Mouse (Mus musculus) bone marrow macrophage, adult 2 months (primary cell): ENCODE results near the gene Cdkn2d. TPM values are rescaled to one million over a fixed set of nuclear protein-coding genes. Genes with fewer than 3 reads are reported as not detected.

Source experiments
- H3K27ac ChIP-seq: 2 replicates; pipeline ENCODE4 v1.5.1; 2012; ENCODE audit warnings: low read depth, low read length; ENCODE audit not compliant: insufficient read depth
- H3K4me1 ChIP-seq: 2 replicates; pipeline ENCODE4 v1.6.1; 2012; ENCODE audit warnings: low read length; ENCODE audit not compliant: control insufficient read depth, insufficient read depth
- H3K4me3 ChIP-seq: 2 replicates; pipeline ENCODE4 v1.5.1; 2012; ENCODE audit warnings: mild to moderate bottlenecking, low read length, moderate library complexity; ENCODE audit not compliant: insufficient read depth
- CTCF ChIP-seq: IDR thresholded peaks from 2 replicates; pipeline ENCODE4 v1.5.1; 2012; ENCODE audit warnings: low read depth, mild to moderate bottlenecking, low read length, moderate library complexity
- POLR2A ChIP-seq: IDR thresholded peaks from 2 replicates; pipeline ENCODE4 v1.6.1; 2012; ENCODE audit warnings: mild to moderate bottlenecking, low read depth, low read length, borderline replicate concordance
- polyA plus RNA-seq: library from polyadenylated mRNA; stranded (reverse); fragments of >200 nt; gene quantifications from 2 replicates; pipeline ENCODE4 v1.2.4, GENCODE M21; 2012; ENCODE audit not compliant: missing spikeins, insufficient read depth, insufficient read length

Gene Cdkn2d
- polyA plus RNA-seq: 33.1 and 33.7 TPM in 2 replicates

- peak within 1 kb of the TSS; percentile 76 for H3K4me3 ChIP-seq
- peak within 1 kb of the TSS; percentile 75 for H3K27ac ChIP-seq
- TF ChIP-seq POLR2A (no peak), CTCF (no peak)
- peaks cover 23% of the 10 kb centered on the region for H3K4me1 ChIP-seq
Measured at GRCm38 (mm10) chr9:21291022-21291787, at the start of gene Cdkn2d. Cdkn2d (minus strand) TSS chr9:21291407.

- no peak overlapping the region for H3K4me3 ChIP-seq
- no peak overlapping the region for H3K27ac ChIP-seq
- H3K4me1 ChIP-seq: no peaks in the 10 kb centered on the region
- TF ChIP-seq CTCF: no peak
- no peak for TF ChIP-seq POLR2A
Measured at GRCm38 (mm10) chr9:21340411-21340810, 49.2 kb upstream of the Cdkn2d start.

GRCm38 (mm10) chr9:21337652-21338051 lies 46.4 kb upstream of the Cdkn2d start:
- no peak for TF ChIP-seq CTCF
- no peak for TF ChIP-seq POLR2A
- H3K4me1 ChIP-seq: peaks cover 8% of the 10 kb centered on the region
- no peak overlapping the region for H3K27ac ChIP-seq
- no peak overlapping the region for H3K4me3 ChIP-seq

- TF ChIP-seq POLR2A (no peak), CTCF (no peak)
- Histone ChIP-seq H3K27ac (no peak overlapping the region), H3K4me3 (no peak overlapping the region), H3K4me1 (peaks cover 12% of the 10 kb centered on the region)
Measured at GRCm38 (mm10) chr9:21336491-21336890, 45.3 kb upstream of the Cdkn2d start.

GRCm38 (mm10) chr9:21335391-21335790 lies 44.2 kb upstream of the Cdkn2d start:
- Histone ChIP-seq H3K4me3 (no peak overlapping the region), H3K4me1 (peaks cover 16% of the 10 kb centered on the region), H3K27ac (no peak overlapping the region)
- TF ChIP-seq CTCF: no peak
- TF ChIP-seq POLR2A: no peak

GRCm38 (mm10) chr9:21334747-21335146 lies 43.5 kb upstream of the Cdkn2d start:
- Histone ChIP-seq H3K4me3 (no peak overlapping the region), H3K27ac (no peak overlapping the region), H3K4me1 (peaks cover 23% of the 10 kb centered on the region)
- no peak for TF ChIP-seq CTCF
- TF ChIP-seq POLR2A: no peak

GRCm38 (mm10) chr9:21333523-21333922 lies 42.3 kb upstream of the Cdkn2d start:
- TF ChIP-seq POLR2A: no peak
- TF ChIP-seq CTCF: no peak
- Histone ChIP-seq H3K27ac (no peak overlapping the region), H3K4me3 (no peak overlapping the region), H3K4me1 (peaks cover 31% of the 10 kb centered on the region)

GRCm38 (mm10) chr9:21332161-21333061 lies 41.2 kb upstream of the Cdkn2d start:
- Histone ChIP-seq H3K4me1 (peaks cover 36% of the 10 kb centered on the region), H3K4me3 (no peak overlapping the region)

GRCm38 (mm10) chr9:21331365-21332140 lies 40.3 kb upstream of the Cdkn2d start:
- TF ChIP-seq CTCF: no peak
- TF ChIP-seq POLR2A: no peak
- Histone ChIP-seq H3K4me3 (no peak overlapping the region), H3K4me1 (peaks cover 36% of the 10 kb centered on the region), H3K27ac (no peak overlapping the region)

More at GRCm38 (mm10) chr9:21332161-21333061, 41.2 kb upstream of the Cdkn2d start:
- TF ChIP-seq POLR2A (no peak), CTCF (no peak)
- H3K27ac ChIP-seq: no peak overlapping the region
